24 mouse cellular contexts compared by ENCODE assay signal in genomic region chr16:97105266-97105665, GRCm38 (mm10).
DNase-seq lines count a peak whose midpoint lies in the region; ATAC-seq and TF ChIP-seq lines count a peak whose summit lies in the region.
"Had no signal": no experiment of that assay in that cellular context is flagged by ENCODE, and none has a peak within 500 bp of the region (broad histone marks: within the 10 kb centered on the region; RNA-seq: fewer than 3 reads in every experiment).

No protein-coding gene starts in this region.

- H3K9me3 ChIP-seq in MEL (replicated peaks; ENCODE audit: insufficient read depth, low read length): no peaks in the 10 kb centered on the region
- no peaks in the 10 kb centered on the region for H3K9me3 ChIP-seq in forebrain, embryonic 15.5 days
- H3K9me3 ChIP-seq: embryonic facial prominence, embryonic 15.5 days; forebrain, embryonic 10.5 days; G1E; heart, embryonic 15.5 days; hindbrain, embryonic 15.5 days had no signal

- 0 out of 4 replicates have a peak, but pooled peaks of 1 of the 2 experiments have one; percentile 15 for TF ChIP-seq EP300 in MEL (IDR thresholded peaks at IDR 0.05; ENCODE audit: low read depth in 1 of 2, low read length in 2 of 2)

- no peaks in the 10 kb centered on the region for H3K36me3 ChIP-seq in MEL (ENCODE audit: control insufficient read depth in 1 of 2, insufficient read depth in 2 of 2, low read length in 2 of 2)
- H3K36me3 ChIP-seq in forebrain, embryonic 15.5 days: no peaks in the 10 kb centered on the region
- H3K36me3 ChIP-seq: embryonic facial prominence, embryonic 15.5 days; forebrain, embryonic 10.5 days; G1E; heart, embryonic 15.5 days; hindbrain, embryonic 15.5 days had no signal

- no peaks in the 10 kb centered on the region for H3K27me3 ChIP-seq in MEL (ENCODE audit: control insufficient read depth in 1 of 2, insufficient read depth in 2 of 2, low read length in 2 of 2)
- no peaks in the 10 kb centered on the region for H3K27me3 ChIP-seq in forebrain, embryonic 15.5 days
- H3K27me3 ChIP-seq: embryonic facial prominence, embryonic 15.5 days; heart, embryonic 15.5 days; hindbrain, embryonic 15.5 days had no signal

- H3K9ac ChIP-seq in MEL (ENCODE audit: control insufficient read depth, low read depth, low read length, poor library complexity, severe bottlenecking): no peak overlapping the region
- H3K9ac ChIP-seq in forebrain, embryonic 15.5 days (replicated peaks): no peak overlapping the region
- H3K9ac ChIP-seq: embryonic facial prominence, embryonic 15.5 days; heart, embryonic 15.5 days; hindbrain, embryonic 15.5 days had no signal

- DNase-seq in MEL (ENCODE audit: low read depth, low spot score): peak; percentile 34
- peak; percentile 1 for DNase-seq in naive thymus-derived CD4-positive, alpha-beta T cell, adult 2 months (ENCODE audit: low read depth)
- DNase-seq in ovary, postnatal 10 days (ENCODE audit: low spot score): no peak
- no peak for DNase-seq in cerebellum, postnatal 10 days
- DNase-seq: adrenal gland, adult 8-10 months; cerebellum, adult 18-20 months; cerebellum, adult 9-11 months; embryo, embryonic 11 days; gastrocnemius, adult 2 months; gastrocnemius, postnatal 36 days; heart, adult 2 months; heart, postnatal 14 days; kidney, adult 8-10 months had no signal

- no peak overlapping the region for H3K4me3 ChIP-seq in MEL (ENCODE audit: control insufficient read depth in 1 of 2, insufficient read depth in 1 of 2, low read depth in 2 of 2, low read length in 2 of 2)
- H3K4me3 ChIP-seq in bone marrow, adult 2 months (replicated peaks; ENCODE audit: control insufficient read depth, low read depth, low read length): no peak overlapping the region
- no peak overlapping the region for H3K4me3 ChIP-seq in forebrain, embryonic 15.5 days
- H3K4me3 ChIP-seq: embryonic facial prominence, embryonic 15.5 days; erythroblast, embryonic 14.5 days; forebrain, embryonic 10.5 days; gastrocnemius, adult 2 months; heart, adult 2 months; heart, embryonic 15.5 days; hindbrain, embryonic 15.5 days had no signal

- H3K4me2 ChIP-seq in forebrain, embryonic 15.5 days (replicated peaks): no peak overlapping the region
- H3K4me2 ChIP-seq: embryonic facial prominence, embryonic 15.5 days; heart, embryonic 11.5 days; heart, embryonic 15.5 days; hindbrain, embryonic 15.5 days had no signal

- WGBS in bone marrow, adult 2 months: 5% methylated on average over 2 of the region's 2 CpGs
- WGBS in forebrain, embryonic 15.5 days: 79% methylated on average over 2 of the region's 2 CpGs

- no peak overlapping the region for H3K27ac ChIP-seq in MEL (ENCODE audit: control insufficient read depth, low read depth, low read length)
- H3K27ac ChIP-seq in bone marrow, adult 2 months (ENCODE audit: control insufficient read depth, insufficient read depth, low read depth, low read length, poor library complexity): peak overlapping the region; percentile 51; the same call in 1 of the 2 replicates
- no peak overlapping the region for H3K27ac ChIP-seq in forebrain, embryonic 15.5 days (replicated peaks)
- H3K27ac ChIP-seq: embryonic facial prominence, embryonic 15.5 days; forebrain, embryonic 10.5 days; gastrocnemius, adult 2 months; heart, adult 2 months; heart, embryonic 15.5 days; hindbrain, embryonic 15.5 days had no signal

- TF ChIP-seq RAD21 in MEL (IDR thresholded peaks at IDR 0.05; ENCODE audit: low read depth, low read length): no peak

- H3K4me1 ChIP-seq in MEL (ENCODE audit: control insufficient read depth in 1 of 2, insufficient read depth in 2 of 2, low read length in 2 of 2): no peaks in the 10 kb centered on the region
- H3K4me1 ChIP-seq in bone marrow, adult 2 months (ENCODE audit: control insufficient read depth, insufficient read depth, low read length): peaks cover 3% of the 10 kb centered on the region
- peaks cover 2% of the 10 kb centered on the region for H3K4me1 ChIP-seq in forebrain, embryonic 15.5 days
- H3K4me1 ChIP-seq: embryonic facial prominence, embryonic 15.5 days; forebrain, embryonic 10.5 days; heart, embryonic 15.5 days had no signal

- peak; percentile 64 to 88 for ATAC-seq in hematopoietic stem cell, adult 5-6 weeks (replicated peaks in 1 of 2; ENCODE audit: insufficient read depth in 1 of 2, low FRiP score in 2 of 2, low TSS enrichment in 1 of 2, low read depth in 1 of 2, poor library complexity in 2 of 2, severe bottlenecking in 2 of 2)
- ATAC-seq in forebrain, embryonic 15.5 days (replicated peaks): no peak
- ATAC-seq: intestine, embryonic 16.5 days had no signal

- H3K79me2 ChIP-seq in MEL (ENCODE audit: control insufficient read depth, insufficient read depth, low read length, poor library complexity): no peaks in the 10 kb centered on the region

- no peak for TF ChIP-seq POLR2A in MEL (IDR thresholded peaks at IDR 0.05; ENCODE audit: control insufficient read depth in 1 of 2, insufficient read depth in 1 of 2, low read depth in 1 of 2, low read length in 2 of 2, poor library complexity in 1 of 2)
- TF ChIP-seq POLR2A in bone marrow, adult 2 months (IDR thresholded peaks at IDR 0.05; ENCODE audit: borderline replicate concordance, control insufficient read depth, low read depth, low read length): no peak

- no peak for TF ChIP-seq CTCF in MEL (IDR thresholded peaks at IDR 0.05 in 2 of 3, conservative IDR thresholded peaks at IDR 0.05 in 1 of 3; ENCODE audit: control insufficient read depth in 1 of 3, insufficient read depth in 1 of 3, low read depth in 2 of 3, low read length in 3 of 3, poor library complexity in 1 of 3, severe bottlenecking in 1 of 3)
- no peak for TF ChIP-seq CTCF in bone marrow, adult 2 months (IDR thresholded peaks at IDR 0.05; ENCODE audit: control insufficient read depth, insufficient read depth, low read length)

TF ChIP-seq in MEL, 35 proteins besides CTCF, POLR2A, EP300 and RAD21:
- TF ChIP-seq TBP (IDR thresholded peaks at IDR 0.05; ENCODE audit: low read depth, low read length): no peak
- no peak for TF ChIP-seq GATA1 (IDR thresholded peaks at IDR 0.05; ENCODE audit: low read depth, low read length)
- peak; percentile 61; the same call in 1 of the 2 replicates for TF ChIP-seq ZNF384 (IDR thresholded peaks at IDR 0.05; ENCODE audit: low read depth, low read length)
- no peak for TF ChIP-seq ELF1 (IDR thresholded peaks at IDR 0.05; ENCODE audit: low read depth, low read length)
- TF ChIP-seq ETS1 (IDR thresholded peaks at IDR 0.05; ENCODE audit: low read depth, low read length): no peak
- no peak for TF ChIP-seq KAT2A (conservative IDR thresholded peaks at IDR 0.05; ENCODE audit: low read depth, low read length)

Comparison
In these comparisons a context has a peak if more than half of its experiments do, and no peak if none do; other contexts are left out.
1. DNase-seq: peak in MEL (single experiment) and naive thymus-derived CD4-positive, alpha-beta T cell, adult 2 months (single experiment); none in ovary, postnatal 10 days (single experiment) and cerebellum, postnatal 10 days (0 of 2).